Mouse (Mus musculus) ES-E14 (cell line): Measurements from ENCODE around the gene Dppa3. TPM values are rescaled to one million over a fixed set of nuclear protein-coding genes. Genes with fewer than 3 reads are reported as not detected.

Experiments
- DNase-seq: peaks from one replicate; pipeline ENCODE4 v3.0.0-alpha.2; 2013; ENCODE audit warnings: low read depth, low spot score
- H3K27ac ChIP-seq: 2 replicates; pipeline ENCODE4 v1.5.1; 2012; ENCODE audit warnings: low read depth, mild to moderate bottlenecking, low read length, moderate library complexity, mixed read lengths; ENCODE audit not compliant: poor library complexity, insufficient read depth, severe bottlenecking
- H3K36me3 ChIP-seq: 2 replicates; pipeline ENCODE4 v1.6.1; 2012; ENCODE audit warnings: mild to moderate bottlenecking, low read length, moderate library complexity, mixed read lengths; ENCODE audit not compliant: control insufficient read depth, poor library complexity, insufficient read depth, severe bottlenecking
- H3K4me1 ChIP-seq, 2 experiments: fragments of 150-350 bp in 1 of 2; sonication (generic) in 1 of 2; 2 replicates each; pipeline ENCODE4 v1.6.1; 2012; ENCODE audit warnings: low read length in 2 of 2, mild to moderate bottlenecking in 1 of 2, mixed read lengths in 1 of 2; ENCODE audit not compliant: control insufficient read depth in 2 of 2, insufficient read depth in 2 of 2, poor library complexity in 1 of 2
- H3K4me3 ChIP-seq, 2 experiments: fragments of 150-350 bp in 1 of 2; sonication (generic) in 1 of 2; 2 replicates each; pipeline ENCODE4 v1.5.1; 2012; ENCODE audit warnings: low read length in 2 of 2, low read depth in 1 of 2, mild to moderate bottlenecking in 1 of 2, mixed read lengths in 1 of 2; ENCODE audit not compliant: insufficient read depth in 1 of 2, poor library complexity in 1 of 2, severe bottlenecking in 1 of 2
- H3K9ac ChIP-seq: 2 replicates; pipeline ENCODE4 v1.6.1; 2012; ENCODE audit warnings: low read depth, mild to moderate bottlenecking, low read length, mixed read lengths; ENCODE audit not compliant: poor library complexity, insufficient read depth, severe bottlenecking
- H3K9me3 ChIP-seq: fragments of 150-350 bp; sonication (generic); 2 replicates; pipeline ENCODE4 v1.6.1; 2012; ENCODE audit warnings: low read depth, mild to moderate bottlenecking, low read length; ENCODE audit not compliant: control insufficient read depth, insufficient read depth
- CHD2 ChIP-seq: IDR thresholded peaks from 2 replicates; pipeline ENCODE4 v1.6.1; 2014; ENCODE audit warnings: mild to moderate bottlenecking, low read depth, low read length, inconsistent platforms
- HCFC1 ChIP-seq: IDR thresholded peaks from 2 replicates; pipeline ENCODE4 v1.6.1; 2012; ENCODE audit warnings: low read length, inconsistent platforms, borderline replicate concordance; ENCODE audit not compliant: insufficient read depth
- MAFK ChIP-seq: IDR thresholded peaks from 2 replicates; pipeline ENCODE4 v1.6.1; 2014; ENCODE audit warnings: mild to moderate bottlenecking, low read depth, low read length, inconsistent platforms; ENCODE audit not compliant: insufficient read depth
- ZC3H11A ChIP-seq: IDR thresholded peaks from 2 replicates; pipeline ENCODE4 v1.6.1; 2012; ENCODE audit warnings: low read depth, mild to moderate bottlenecking, inconsistent platforms, low read length, borderline replicate concordance
- ZNF384 ChIP-seq: IDR thresholded peaks from 2 replicates; pipeline ENCODE4 v1.6.1; 2012; ENCODE audit warnings: low read depth, low read length, inconsistent platforms
- in situ Hi-C, 2 experiments: fragments of 600-800 bp; cut with MboI; formaldehyde crosslinking; loops; one replicate each; pipeline ENCODE4 v1.15.1; 2025; ENCODE audit warnings: low sequenced_read_pairs in 2 of 2, inconsistent platforms in 1 of 2; ENCODE audit not compliant: unreplicated experiment in 2 of 2
- total RNA-seq: library from RNA; depleted of rRNA; stranded (reverse); fragments of 300-350 nt; gene quantifications from 2 replicates; pipeline ENCODE4 v1.2.3, GENCODE M21; 2012; rRNA removed

The Dppa3 gene
- 19.2 and 19.6 TPM in 2 replicates for total RNA-seq

GRCm38 (mm10) chr6:122626110-122626509 is at the start of gene Dppa3:
Dppa3 (plus strand) TSS chr6:122626410.
- peak within 1 kb of the TSS; percentile 44; the same call in 1 of the 2 replicates for H3K27ac ChIP-seq
- peak within 1 kb of the TSS; percentile 31; the same call in 1 of the 2 replicates for H3K9ac ChIP-seq
- TF ChIP-seq ZNF384 (no peak), MAFK (no peak), HCFC1 (no peak), ZC3H11A (no peak), CHD2 (no peak)
- H3K4me1 ChIP-seq = peaks cover 0 to 6% of the 10 kb centered on the region in 2 experiments; a peak in 3 of 4 replicates
- no peaks in the 10 kb centered on the region for H3K36me3 ChIP-seq
- peak within 1 kb of the TSS; percentile 33 to 52 for H3K4me3 ChIP-seq
- in situ Hi-C loops = no loop called here
- H3K9me3 ChIP-seq = no peaks in the 10 kb centered on the region
- DNase-seq = no peak

DNA sequence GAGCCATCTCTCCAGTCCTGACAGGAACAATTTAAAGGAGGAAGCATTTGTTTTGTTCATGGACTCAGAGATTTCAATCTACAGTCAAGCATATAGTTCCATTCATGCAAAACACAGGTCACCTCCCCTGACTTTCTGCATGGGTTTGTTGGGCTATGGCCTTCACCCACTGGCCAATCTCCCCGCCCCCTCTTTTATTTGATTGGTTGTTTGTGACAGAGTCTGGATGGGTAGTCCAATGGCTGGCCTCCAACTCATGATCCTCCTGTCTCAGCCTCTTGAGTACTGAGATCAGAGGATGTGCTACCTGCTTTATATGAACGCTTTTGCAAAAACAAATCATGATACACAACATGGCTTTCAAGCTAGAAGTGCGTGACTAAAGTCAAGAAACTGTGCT is 49.2 kb upstream of the Dppa3 start:
- no peak for DNase-seq
- Histone ChIP-seq H3K4me1 (peaks cover 0 to 3% of the 10 kb centered on the region in 2 experiments; a peak in 1 of 4 replicates), H3K9ac (no peak overlapping the region), H3K4me3 (no peak overlapping the region), H3K9me3 (no peaks in the 10 kb centered on the region), H3K36me3 (no peaks in the 10 kb centered on the region), H3K27ac (no peak overlapping the region)
- peak; percentile 57; the same call in 1 of the 2 replicates for TF ChIP-seq CHD2
- no peak for TF ChIP-seq ZNF384
- in situ Hi-C loops = loop anchor here in 1 of 2 experiments (25.0 kb wide), 1 partner anchor 90 kb away; the partner anchor contains the start of gene Rimklb

- Histone ChIP-seq H3K9ac (no peak overlapping the region), H3K4me3 (no peak overlapping the region), H3K4me1 (peaks cover 0 to 3% of the 10 kb centered on the region in 2 experiments; a peak in 1 of 4 replicates), H3K36me3 (no peaks in the 10 kb centered on the region), H3K27ac (no peak overlapping the region), H3K9me3 (no peaks in the 10 kb centered on the region)
- TF ChIP-seq ZNF384 = no peak
- no peak for TF ChIP-seq HCFC1
- TF ChIP-seq MAFK = no peak
- no peak for TF ChIP-seq ZC3H11A
- no peak for TF ChIP-seq CHD2
- no peak for DNase-seq
- in situ Hi-C loops = loop anchor here in 1 of 2 experiments (25.0 kb wide), 1 partner anchor 92 kb away; the partner anchor contains the start of gene Rimklb
Measured at GRCm38 (mm10) chr6:122579086-122579485, 47.1 kb upstream of the Dppa3 start.

DNA sequence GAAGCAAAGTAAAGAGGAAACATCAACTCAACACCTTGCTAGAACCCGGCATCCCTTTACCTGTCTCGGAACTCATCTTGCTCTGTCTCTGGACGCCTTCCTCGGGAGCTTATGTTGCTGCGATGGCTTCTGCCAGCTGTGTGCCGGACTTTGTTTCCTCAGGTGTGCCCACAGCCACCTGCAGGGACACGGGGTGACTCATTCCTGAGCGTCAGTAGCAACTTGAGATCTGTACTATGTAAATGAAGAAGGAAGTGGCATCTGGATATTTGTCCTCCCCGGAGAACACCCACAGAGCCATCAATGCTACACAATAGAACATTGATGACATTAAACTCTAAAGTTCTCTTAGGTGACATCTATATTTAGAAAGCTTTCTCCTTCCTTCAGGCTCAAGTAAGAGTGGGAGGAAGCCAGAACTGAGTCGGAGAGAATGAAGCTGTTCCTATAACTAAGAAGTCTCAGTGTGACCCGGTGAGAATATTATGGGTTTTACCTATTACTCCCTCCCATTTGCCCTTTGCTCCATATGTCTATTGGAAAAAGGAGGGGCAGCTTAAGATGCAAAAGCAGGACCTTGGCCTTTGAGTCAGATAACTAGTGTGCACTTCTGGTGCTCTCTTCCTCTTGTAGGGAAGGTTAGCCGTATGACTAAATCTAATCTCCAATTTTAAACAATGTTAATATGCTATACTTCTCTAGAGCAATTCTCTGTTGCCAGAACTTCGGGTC is 35.0 kb upstream of the Dppa3 start:
- TF ChIP-seq MAFK (0 out of 2 replicates have a peak, but pooled peaks have one; percentile 4), HCFC1 (no peak)
- Histone ChIP-seq H3K4me1 (0 out of 4 replicates have a peak, but pooled peaks cover 0 to 2% of the 10 kb centered on the region in 2 experiments), H3K27ac (no peak overlapping the region)

More for the DNA sequence above, 35.0 kb upstream of the Dppa3 start:
- H3K9me3 ChIP-seq = no peaks in the 10 kb centered on the region
- no peak for DNase-seq
- no peaks in the 10 kb centered on the region; the same call in none of the 2 replicates for H3K36me3 ChIP-seq
- H3K4me3 ChIP-seq = no peak overlapping the region
- H3K9ac ChIP-seq = no peak overlapping the region
- in situ Hi-C loops = loop anchor here in 1 of 2 experiments (25.0 kb wide), 1 partner anchor 104 kb away; the partner anchor contains the start of gene Rimklb
